Mouse (Mus musculus) cerebellum, postnatal 4 days (tissue): ENCODE data around the gene Vkorc1.
"Not testable (repeated sequence)": the region's sequence is repeated elsewhere in the genome, so short reads cannot be mapped to it uniquely, and the experiment has no call there.

Source experiments
- DNase-seq, 2 experiments: peaks; one replicate each; pipeline ENCODE4 v3.0.0; 2022; ENCODE audit warnings: low spot score in 2 of 2, mixed read lengths in 1 of 2

Gene Vkorc1

GRCm38 (mm10) chr7:127895442-127895841, at the start of gene Vkorc1, which contains the start of gene Gm21974:
Vkorc1 (minus strand) TSS chr7:127895617.
Gm21974 (minus strand) TSS chr7:127895454.
- peak; percentile 74 to 93 for DNase-seq

GRCm38 (mm10) chr7:127944614-127945013, 49.2 kb upstream of the Vkorc1 start:
- DNase-seq = no peak

- not testable (repeated sequence) for DNase-seq
These were observed 46.7 kb upstream of the Vkorc1 start for GRCm38 (mm10) chr7:127942097-127942496.

GRCm38 (mm10) chr7:127936216-127936884, 40.9 kb upstream of the Vkorc1 start:
- no peak for DNase-seq

GRCm38 (mm10) chr7:127935748-127936159, 40.3 kb upstream of the Vkorc1 start:
- no peak for DNase-seq

- DNase-seq = peak; percentile 92 to 97
These were observed 39.8 kb upstream of the Vkorc1 start for GRCm38 (mm10) chr7:127935028-127935722.

GRCm38 (mm10) chr7:127934075-127934474, 38.7 kb upstream of the Vkorc1 start:
- DNase-seq = no peak

GRCm38 (mm10) chr7:127932273-127933031, 37.0 kb upstream of the Vkorc1 start:
- no peak for DNase-seq

- no peak for DNase-seq
These were observed 36.1 kb upstream of the Vkorc1 start for GRCm38 (mm10) chr7:127931351-127932135.

GRCm38 (mm10) chr7:127930636-127931035, 35.2 kb upstream of the Vkorc1 start:
- DNase-seq = no peak

GRCm38 (mm10) chr7:127929923-127930322, 34.5 kb upstream of the Vkorc1 start, which contains the start of gene Prss8:
Prss8 (minus strand) TSS chr7:127930104.
- DNase-seq = no peak

GRCm38 (mm10) chr7:127928596-127928995, 33.2 kb upstream of the Vkorc1 start:
- no peak for DNase-seq

GRCm38 (mm10) chr7:127927726-127928125, 32.3 kb upstream of the Vkorc1 start:
- no peak for DNase-seq

GRCm38 (mm10) chr7:127926846-127927245, 31.4 kb upstream of the Vkorc1 start:
- DNase-seq = no peak

- DNase-seq = no peak
These were observed 30.6 kb upstream of the Vkorc1 start for GRCm38 (mm10) chr7:127926066-127926465.

GRCm38 (mm10) chr7:127925252-127925651, 29.8 kb upstream of the Vkorc1 start:
- no peak for DNase-seq

GRCm38 (mm10) chr7:127923714-127924113, 28.3 kb upstream of the Vkorc1 start:
- no peak for DNase-seq

GRCm38 (mm10) chr7:127922451-127923275, 27.2 kb upstream of the Vkorc1 start:
- no peak for DNase-seq

GRCm38 (mm10) chr7:127921516-127921915, 26.1 kb upstream of the Vkorc1 start:
- no peak for DNase-seq

GRCm38 (mm10) chr7:127919290-127919689, 23.9 kb upstream of the Vkorc1 start:
- DNase-seq = no peak

GRCm38 (mm10) chr7:127918203-127918602, 22.8 kb upstream of the Vkorc1 start:
- peak in 1 of 2 experiments; percentile 39 for DNase-seq
